In genomic region chr14:93142076-93142475, GRCm38 (mm10) we compare ENCODE assay signal across 19 mouse cellular contexts.
DNase-seq lines count a peak whose midpoint lies in the region; ATAC-seq and TF ChIP-seq lines count a peak whose summit lies in the region.
"Had no signal": no experiment of that assay in that cellular context is flagged by ENCODE, and none has a peak within 500 bp of the region (broad histone marks: within the 10 kb centered on the region; RNA-seq: fewer than 3 reads in every experiment).

No protein-coding gene starts in this region.

- H3K27me3 ChIP-seq in lung, embryonic 14.5 days (ENCODE audit: insufficient read depth, low read length): no peaks in the 10 kb centered on the region
- H3K27me3 ChIP-seq in forebrain, embryonic 11.5 days (ENCODE audit: control insufficient read depth, insufficient read depth, low read length): no peaks in the 10 kb centered on the region
- H3K27me3 ChIP-seq: CH12.LX; intestine, embryonic 15.5 days; limb, embryonic 12.5 days; liver, embryonic 12.5 days; lung, embryonic 15.5 days had no signal

- no peak for ATAC-seq in lung, embryonic 14.5 days (ENCODE audit: insufficient read depth)
- no peak for ATAC-seq in forebrain, embryonic 11.5 days (replicated peaks; ENCODE audit: low FRiP score)
- ATAC-seq: intestine, embryonic 15.5 days; liver, embryonic 12.5 days; midbrain, embryonic 16.5 days had no signal

- H3K4me2 ChIP-seq in lung, embryonic 14.5 days: no peak overlapping the region
- no peak overlapping the region for H3K4me2 ChIP-seq in forebrain, embryonic 11.5 days (ENCODE audit: low read depth, low read length, severe bottlenecking)
- H3K4me2 ChIP-seq: heart, embryonic 11.5 days; hindbrain, embryonic 14.5 days; intestine, embryonic 15.5 days; limb, embryonic 12.5 days; liver, embryonic 12.5 days; lung, embryonic 15.5 days had no signal

- DNase-seq in cerebellum, adult 11-12 months: peak; percentile 15
- DNase-seq in cerebellum, postnatal 4 days (ENCODE audit: low spot score in 2 of 2): no peak
- DNase-seq in lung, embryonic 14.5 days: peak; percentile 7
- DNase-seq in lung, adult 2 months: no peak
- DNase-seq in cerebellum, adult 8-10 months: peak; percentile 14
- DNase-seq in forebrain, embryonic 11.5 days (ENCODE audit: low spot score): no peak
- no peak for DNase-seq in heart, adult 9 months (ENCODE audit: low spot score in 2 of 2)
- DNase-seq: heart, postnatal 10 days; lung, postnatal 4 days; right cerebral cortex, postnatal 4 days; thymus, adult 2 months had no signal

- no peak for TF ChIP-seq POLR2A in lung, adult 2 months (IDR thresholded peaks at IDR 0.05; ENCODE audit: borderline replicate concordance, extremely low read depth, low read depth, low read length)

- no peak overlapping the region for H3K4me3 ChIP-seq in lung, embryonic 14.5 days (ENCODE audit: low read depth, low read length)
- H3K4me3 ChIP-seq in lung, adult 2 months (replicated peaks; ENCODE audit: extremely low read depth, low read depth, low read length): no peak overlapping the region
- no peak overlapping the region for H3K4me3 ChIP-seq in forebrain, embryonic 11.5 days (ENCODE audit: low read depth, low read length)
- H3K4me3 ChIP-seq: intestine, embryonic 15.5 days; limb, embryonic 12.5 days; liver, embryonic 12.5 days; lung, embryonic 15.5 days had no signal

- no peak for TF ChIP-seq CTCF in lung, embryonic 14.5 days (IDR thresholded peaks at IDR 0.05; ENCODE audit: low read depth)
- TF ChIP-seq CTCF in lung, adult 2 months (IDR thresholded peaks at IDR 0.05; ENCODE audit: insufficient read depth, low read length): no peak

- 61% methylated on average over 4 of the region's 4 CpGs for WGBS in lung, embryonic 14.5 days
- WGBS in lung, adult 2 months: 49% methylated on average over 4 of the region's 4 CpGs
- 90% methylated on average over 4 of the region's 4 CpGs for WGBS in forebrain, embryonic 11.5 days

- no peaks in the 10 kb centered on the region for H3K36me3 ChIP-seq in lung, embryonic 14.5 days (ENCODE audit: insufficient read depth)
- H3K36me3 ChIP-seq in forebrain, embryonic 11.5 days (ENCODE audit: control insufficient read depth, insufficient read depth, low read length): no peaks in the 10 kb centered on the region
- H3K36me3 ChIP-seq: intestine, embryonic 15.5 days; limb, embryonic 12.5 days; liver, embryonic 12.5 days; lung, embryonic 15.5 days had no signal

- H3K27ac ChIP-seq in lung, embryonic 14.5 days (ENCODE audit: low read depth): no peak overlapping the region
- no peak overlapping the region for H3K27ac ChIP-seq in forebrain, embryonic 11.5 days (ENCODE audit: low read depth, low read length)
- H3K27ac ChIP-seq: hindbrain, embryonic 14.5 days; intestine, embryonic 15.5 days; limb, embryonic 12.5 days; liver, embryonic 12.5 days; lung, embryonic 15.5 days had no signal

- H3K4me1 ChIP-seq in lung, embryonic 14.5 days (ENCODE audit: insufficient read depth): no peaks in the 10 kb centered on the region
- no peaks in the 10 kb centered on the region for H3K4me1 ChIP-seq in lung, adult 2 months (ENCODE audit: control insufficient read depth, insufficient read depth, low read length)
- H3K4me1 ChIP-seq in forebrain, embryonic 11.5 days (replicated peaks; ENCODE audit: control insufficient read depth, insufficient read depth, low read length): no peaks in the 10 kb centered on the region
- H3K4me1 ChIP-seq: intestine, embryonic 15.5 days; limb, embryonic 12.5 days; liver, embryonic 12.5 days; lung, embryonic 15.5 days had no signal

- no peaks in the 10 kb centered on the region for H3K9me3 ChIP-seq in lung, embryonic 14.5 days (ENCODE audit: low read depth, low read length)
- H3K9me3 ChIP-seq in forebrain, embryonic 11.5 days (ENCODE audit: control insufficient read depth, low read length): no peaks in the 10 kb centered on the region
- H3K9me3 ChIP-seq: intestine, embryonic 15.5 days; limb, embryonic 12.5 days; liver, embryonic 12.5 days; lung, embryonic 15.5 days had no signal

- H3K9ac ChIP-seq in lung, embryonic 14.5 days: no peak overlapping the region
- H3K9ac ChIP-seq in forebrain, embryonic 11.5 days (ENCODE audit: low read length): no peak overlapping the region
- H3K9ac ChIP-seq: hindbrain, embryonic 14.5 days; intestine, embryonic 15.5 days; limb, embryonic 12.5 days; liver, embryonic 12.5 days; lung, embryonic 15.5 days had no signal

Comparison
In these comparisons a context has a peak if more than half of its experiments do, and no peak if none do; other contexts are left out.
1. DNase-seq: peak in cerebellum, adult 11-12 months (single experiment), lung, embryonic 14.5 days (single experiment) and cerebellum, adult 8-10 months (single experiment); none in cerebellum, postnatal 4 days (0 of 2), lung, adult 2 months (single experiment), forebrain, embryonic 11.5 days (single experiment) and heart, adult 9 months (0 of 2).